Mouse (Mus musculus): ENCODE data around the gene Pcgf1.

Pcgf1 gene

GRCm38 (mm10) chr6:83065995-83066394, 11.7 kb upstream of the Pcgf1 start:
- DNase-seq (ENCODE audit: low spot score in 2 of 2), result no peak

- DNase-seq (ENCODE audit: low spot score in 2 of 2), result no peak
Observed at GRCm38 (mm10) chr6:83066441-83066840, 11.2 kb upstream of the Pcgf1 start.

- DNase-seq (ENCODE audit: low spot score in 2 of 2), result no peak
Observed at GRCm38 (mm10) chr6:83068221-83068620, 9.4 kb upstream of the Pcgf1 start.

GRCm38 (mm10) chr6:83068706-83069487, 8.8 kb upstream of the Pcgf1 start:
- peak in 1 of 2 experiments; percentile 52 for DNase-seq (ENCODE audit: low spot score in 2 of 2)

- peak in 1 of 2 experiments; percentile 21 for DNase-seq (ENCODE audit: low spot score in 2 of 2)
Observed at GRCm38 (mm10) chr6:83069488-83070246, 8.0 kb upstream of the Pcgf1 start.

- no peak for DNase-seq (ENCODE audit: low spot score in 2 of 2)
Observed at GRCm38 (mm10) chr6:83070247-83070310, 7.6 kb upstream of the Pcgf1 start, which contains the start of gene Tlx2. TSS of gene Tlx2 (minus strand) at chr6:83070293.

GRCm38 (mm10) chr6:83070311-83071219, 7.1 kb upstream of the Pcgf1 start:
- peak in 1 of 2 experiments; percentile 49 for DNase-seq (ENCODE audit: low spot score in 2 of 2)

GRCm38 (mm10) chr6:83071220-83071619, 6.4 kb upstream of the Pcgf1 start:
- no peak for DNase-seq (ENCODE audit: low spot score in 2 of 2)

- DNase-seq (ENCODE audit: low spot score in 2 of 2), result no peak
Observed at GRCm38 (mm10) chr6:83074979-83075378, 2.7 kb upstream of the Pcgf1 start.

- DNase-seq (ENCODE audit: low spot score in 2 of 2), result peak; percentile 98 to 100
Observed at GRCm38 (mm10) chr6:83078324-83078858, 722 bp downstream of the Pcgf1 start.

- no peak for DNase-seq (ENCODE audit: low spot score in 2 of 2)
Observed at GRCm38 (mm10) chr6:83080210-83080609, 2.5 kb downstream of the Pcgf1 start.

GRCm38 (mm10) chr6:83083497-83083896, 5.8 kb downstream of the Pcgf1 start:
- no peak for DNase-seq (ENCODE audit: low spot score in 2 of 2)

GRCm38 (mm10) chr6:83084477-83084876, 6.8 kb downstream of the Pcgf1 start:
- no peak for DNase-seq (ENCODE audit: low spot score in 2 of 2)

- no peak for DNase-seq (ENCODE audit: low spot score in 2 of 2)
Observed at GRCm38 (mm10) chr6:83086121-83087035, 8.7 kb downstream of the Pcgf1 start, which contains the start of gene Lbx2. TSS of gene Lbx2 (plus strand) at chr6:83086367.

- DNase-seq (ENCODE audit: low spot score in 2 of 2), result no peak
Observed at GRCm38 (mm10) chr6:83087205-83087925, 9.7 kb downstream of the Pcgf1 start.

- DNase-seq (ENCODE audit: low spot score in 2 of 2), result no peak
Observed at GRCm38 (mm10) chr6:83087926-83088260, 10.2 kb downstream of the Pcgf1 start.

- DNase-seq (ENCODE audit: low spot score in 2 of 2), result no peak
Observed at GRCm38 (mm10) chr6:83092416-83093127, 14.9 kb downstream of the Pcgf1 start.

- no peak for DNase-seq (ENCODE audit: low spot score in 2 of 2)
Observed at GRCm38 (mm10) chr6:83095968-83096367, 18.3 kb downstream of the Pcgf1 start.

- no peak for DNase-seq (ENCODE audit: low spot score in 2 of 2)
Observed at GRCm38 (mm10) chr6:83098411-83098810, 20.7 kb downstream of the Pcgf1 start.

- peak; percentile 85 to 87 for DNase-seq (ENCODE audit: low spot score in 2 of 2)
Observed at GRCm38 (mm10) chr6:83101316-83101687, 23.6 kb downstream of the Pcgf1 start, which contains the start of the genes Ccdc142 and Gm42688. TSS of gene Ccdc142 (plus strand) at chr6:83101601. TSS of gene Gm42688 (plus strand) at chr6:83101617.

Measured in urinary bladder, adult 18-20 months (tissue).